ENCODE assay signal across 11 mouse cellular contexts in genomic region chr7:80013884-80014550, GRCm38 (mm10). TPM values are rescaled to one million over a fixed set of nuclear protein-coding genes. Genes with fewer than 3 reads are reported as not detected.
DNase-seq lines count a peak whose midpoint lies in the region; ATAC-seq and TF ChIP-seq lines count a peak whose summit lies in the region.
"Had no signal": no experiment of that assay in that cellular context is flagged by ENCODE, and none has a peak within 500 bp of the region (broad histone marks: within the 10 kb centered on the region; RNA-seq: fewer than 3 reads in every experiment).

No protein-coding gene starts in this region.

- no peaks in the 10 kb centered on the region for H3K4me1 ChIP-seq in embryonic facial prominence, embryonic 11.5 days (ENCODE audit: control insufficient read depth, insufficient read depth, low read length)
- H3K4me1 ChIP-seq in embryonic facial prominence, embryonic 10.5 days: no peaks in the 10 kb centered on the region
- no peaks in the 10 kb centered on the region for H3K4me1 ChIP-seq in lung, postnatal 0 days (ENCODE audit: insufficient read depth, low read depth, low read length)
- H3K4me1 ChIP-seq in forebrain, postnatal 0 days (ENCODE audit: insufficient read depth): no peaks in the 10 kb centered on the region
- H3K4me1 ChIP-seq: forebrain, embryonic 12.5 days had no signal

- no peak for TF ChIP-seq CTCF in lung, postnatal 0 days (IDR thresholded peaks at IDR 0.05)
- TF ChIP-seq CTCF in forebrain, postnatal 0 days (IDR thresholded peaks at IDR 0.05; ENCODE audit: low read depth): no peak

- no peaks in the 10 kb centered on the region for H3K36me3 ChIP-seq in embryonic facial prominence, embryonic 11.5 days (replicated peaks; ENCODE audit: control insufficient read depth, insufficient read depth, low read depth, low read length)
- H3K36me3 ChIP-seq in embryonic facial prominence, embryonic 10.5 days (replicated peaks): no peaks in the 10 kb centered on the region
- H3K36me3 ChIP-seq in lung, postnatal 0 days (ENCODE audit: insufficient read depth, low read length): no peaks in the 10 kb centered on the region
- no peaks in the 10 kb centered on the region for H3K36me3 ChIP-seq in forebrain, postnatal 0 days (ENCODE audit: insufficient read depth)
- H3K36me3 ChIP-seq: forebrain, embryonic 12.5 days had no signal

- H3K9me3 ChIP-seq in embryonic facial prominence, embryonic 11.5 days (replicated peaks; ENCODE audit: control insufficient read depth, low read length): no peaks in the 10 kb centered on the region
- no peaks in the 10 kb centered on the region for H3K9me3 ChIP-seq in embryonic facial prominence, embryonic 10.5 days
- H3K9me3 ChIP-seq in lung, postnatal 0 days (ENCODE audit: low read length): no peaks in the 10 kb centered on the region
- no peaks in the 10 kb centered on the region for H3K9me3 ChIP-seq in forebrain, postnatal 0 days (ENCODE audit: low read length)
- H3K9me3 ChIP-seq: forebrain, embryonic 12.5 days had no signal

- peak; percentile 13 for DNase-seq in embryonic facial prominence, embryonic 11.5 days (ENCODE audit: low spot score)
- no peak for DNase-seq in embryonic facial prominence, embryonic 10.5 days (ENCODE audit: low spot score)
- peak; percentile 98 for DNase-seq in ES-CJ7 (ENCODE audit: low read depth, low spot score)
- DNase-seq in heart, postnatal 10 days: peak; percentile 51 to 58
- DNase-seq in lung, postnatal 0 days (ENCODE audit: low spot score): peak; percentile 88
- no peak for DNase-seq in ovary, postnatal 14 days (ENCODE audit: low spot score)
- no peak for DNase-seq in thymus, postnatal 36 days
- no peak for DNase-seq in forebrain, postnatal 0 days
- DNase-seq: cerebellum, adult 11 months had no signal

- no peaks in the 10 kb centered on the region for H3K27me3 ChIP-seq in embryonic facial prominence, embryonic 11.5 days (ENCODE audit: control insufficient read depth, insufficient read depth, low read length)
- H3K27me3 ChIP-seq in embryonic facial prominence, embryonic 10.5 days (replicated peaks; ENCODE audit: low read depth, poor library complexity, severe bottlenecking): no peaks in the 10 kb centered on the region
- H3K27me3 ChIP-seq in lung, postnatal 0 days (replicated peaks; ENCODE audit: insufficient read depth, low read length): no peaks in the 10 kb centered on the region
- no peaks in the 10 kb centered on the region for H3K27me3 ChIP-seq in forebrain, postnatal 0 days (ENCODE audit: insufficient read depth, low read length)
- H3K27me3 ChIP-seq: forebrain, embryonic 12.5 days had no signal

- intact Hi-C loops in heart, postnatal 10 days (cut with DNase I): loop anchor here (10.0 kb wide), 1 partner anchor 201 kb away; no protein-coding TSS in a partner anchor

- no peak overlapping the region for H3K4me3 ChIP-seq in embryonic facial prominence, embryonic 11.5 days (ENCODE audit: low read depth, low read length)
- no peak overlapping the region for H3K4me3 ChIP-seq in embryonic facial prominence, embryonic 10.5 days
- H3K4me3 ChIP-seq in lung, postnatal 0 days (ENCODE audit: low read depth, low read length): no peak overlapping the region
- no peak overlapping the region for H3K4me3 ChIP-seq in forebrain, postnatal 0 days (ENCODE audit: low read depth, low read length)
- H3K4me3 ChIP-seq: forebrain, embryonic 12.5 days had no signal

- 73% methylated on average over 7 of the region's 7 CpGs for whole genome bisulfite sequencing in embryonic facial prominence, embryonic 11.5 days
- WGBS in embryonic facial prominence, embryonic 10.5 days: 74% methylated on average over 7 of the region's 7 CpGs
- 46% methylated on average over 7 of the region's 7 CpGs for WGBS in lung, postnatal 0 days
- 79% methylated on average over 7 of the region's 7 CpGs for WGBS in forebrain, postnatal 0 days

- no peak overlapping the region for H3K4me2 ChIP-seq in embryonic facial prominence, embryonic 11.5 days (ENCODE audit: low read depth, low read length)
- no peak overlapping the region for H3K4me2 ChIP-seq in lung, postnatal 0 days (replicated peaks; ENCODE audit: low read depth, low read length)
- H3K4me2 ChIP-seq in forebrain, postnatal 0 days (ENCODE audit: low read depth): no peak overlapping the region
- H3K4me2 ChIP-seq: forebrain, embryonic 12.5 days had no signal

- ATAC-seq in embryonic facial prominence, embryonic 11.5 days (replicated peaks; ENCODE audit: insufficient number of reproducible peaks, low FRiP score, low TSS enrichment, low read depth): no peak
- peak; percentile 63 for ATAC-seq in lung, postnatal 0 days
- ATAC-seq in forebrain, postnatal 0 days: no peak
- ATAC-seq: inflammation-experienced regulatory T-cells, adult 6 months had no signal

- H3K27ac ChIP-seq in embryonic facial prominence, embryonic 11.5 days (replicated peaks; ENCODE audit: low read depth, low read length): no peak overlapping the region
- H3K27ac ChIP-seq in embryonic facial prominence, embryonic 10.5 days (replicated peaks): no peak overlapping the region
- peak overlapping the region; percentile 43; the same call in 1 of the 2 replicates for H3K27ac ChIP-seq in lung, postnatal 0 days (ENCODE audit: low read length)
- H3K27ac ChIP-seq in forebrain, postnatal 0 days (ENCODE audit: low read depth, low read length): no peak overlapping the region
- H3K27ac ChIP-seq: forebrain, embryonic 12.5 days had no signal

- H3K9ac ChIP-seq in embryonic facial prominence, embryonic 11.5 days (replicated peaks; ENCODE audit: low read length): no peak overlapping the region
- H3K9ac ChIP-seq in lung, postnatal 0 days (replicated peaks; ENCODE audit: low read depth): no peak overlapping the region
- H3K9ac ChIP-seq in forebrain, postnatal 0 days: no peak overlapping the region
- H3K9ac ChIP-seq: forebrain, embryonic 12.5 days had no signal

- peak; percentile 57 for TF ChIP-seq EP300 in lung, postnatal 0 days (IDR thresholded peaks at IDR 0.05)

RNA-seq across cellular contexts. Expression of gene Zfp710, which starts 10.6 kb away (rescaled TPM):
- 16.4 and 17.8 TPM in 2 replicates for polyA plus RNA-seq in embryonic facial prominence, embryonic 11.5 days (2014; fragmentation: Nextera tagmentation; extraction: Ambion mirVana)
- 21.5 and 25.2 TPM in 2 replicates for polyA plus RNA-seq in embryonic facial prominence, embryonic 10.5 days (2016; fragmentation: Nextera tagmentation; extraction: Ambion mirVana)
- 10 to 100 TPM; 20.1 to 24.4 TPM for total RNA-seq in heart, postnatal 10 days (2021)
- polyA plus RNA-seq in lung, postnatal 0 days (2015; fragmentation: Nextera tagmentation; extraction: Ambion mirVana): 11.1 and 12.9 TPM in 2 replicates
- total RNA-seq in forebrain, postnatal 0 days (2014; rRNA removed): 22.5 and 30.6 TPM in 2 replicates
- polyA plus RNA-seq in forebrain, postnatal 0 days (2015; fragmentation: Nextera tagmentation; extraction: Ambion mirVana): 9.6 and 12.3 TPM in 2 replicates

Comparison
In these comparisons a context has a peak if more than half of its experiments do, and no peak if none do; other contexts are left out.
1. DNase-seq: peak in embryonic facial prominence, embryonic 11.5 days (single experiment), ES-CJ7 (single experiment), heart, postnatal 10 days (2 of 2) and lung, postnatal 0 days (single experiment); none in embryonic facial prominence, embryonic 10.5 days (single experiment), ovary, postnatal 14 days (single experiment), thymus, postnatal 36 days (0 of 2) and forebrain, postnatal 0 days (single experiment).